Mouse (Mus musculus) forebrain, embryonic 11.5 days (tissue): ENCODE results near the gene Kl. TPM values are rescaled to one million over a fixed set of nuclear protein-coding genes. Genes with fewer than 3 reads are reported as not detected.

Source experiments
- ATAC-seq: fragments of 200-750 bp; cut with Nextera tagmentation; replicated peaks from 2 replicates; pipeline ENCODE4 v1.8.0; 2017; ENCODE audit warnings: moderate TSS enrichment; ENCODE audit not compliant: low FRiP score
- DNase-seq: peaks from one replicate; pipeline ENCODE4 v3.0.0-alpha.2; 2017; ENCODE audit warnings: low spot score
- H3K27ac ChIP-seq: fragments of 300-500 bp; sonication (generic); 2 replicates; pipeline ENCODE4 v1.5.1; 2014; ENCODE audit warnings: low read depth, low read length
- H3K27me3 ChIP-seq: fragments of 300-500 bp; sonication (generic); 2 replicates; pipeline ENCODE4 v1.6.1; 2014; ENCODE audit warnings: mild to moderate bottlenecking, low read length, mixed read lengths; ENCODE audit not compliant: control insufficient read depth, insufficient read depth
- H3K36me3 ChIP-seq: fragments of 300-500 bp; sonication (generic); 2 replicates; pipeline ENCODE4 v1.6.1; 2014; ENCODE audit warnings: mild to moderate bottlenecking, low read length, moderate library complexity, mixed read lengths; ENCODE audit not compliant: control insufficient read depth, insufficient read depth
- H3K4me1 ChIP-seq: fragments of 300-500 bp; sonication (generic); replicated peaks from 2 replicates; pipeline ENCODE4 v1.6.1; 2014; ENCODE audit warnings: low read length, mixed read lengths; ENCODE audit not compliant: control insufficient read depth, insufficient read depth
- H3K4me2 ChIP-seq: fragments of 300-500 bp; sonication (generic); 2 replicates; pipeline ENCODE4 v1.6.1; 2014; ENCODE audit warnings: low read depth, mild to moderate bottlenecking, low read length, moderate library complexity, mixed read lengths; ENCODE audit not compliant: severe bottlenecking
- H3K4me3 ChIP-seq: fragments of 300-500 bp; sonication (generic); 2 replicates; pipeline ENCODE4 v1.5.1; 2014; ENCODE audit warnings: low read depth, low read length
- H3K9ac ChIP-seq: fragments of 300-500 bp; sonication (generic); 2 replicates; pipeline ENCODE4 v1.6.1; 2014; ENCODE audit warnings: low read length
- H3K9me3 ChIP-seq: fragments of 300-500 bp; sonication (generic); 2 replicates; pipeline ENCODE4 v1.6.1; 2016; ENCODE audit warnings: low read length, mixed read lengths; ENCODE audit not compliant: control insufficient read depth
- WGBS: fragments of 180-500 bp; shearing (Covaris S2); extraction: QIAGEN DNeasy Blood & Tissue Kit; methylation state at CpG from one replicate; pipeline ENCODE4 v1.1.7; 2014; 5-methylcytosine and 5-hydroxymethylcytosine counted together
- polyA plus RNA-seq: library from polyadenylated mRNA; unstranded; fragments of >200 nt; fragmentation: Nextera tagmentation; extraction: Ambion mirVana; gene quantifications from 2 replicates; pipeline ENCODE4 v1.2.1, GENCODE M21; 2014

Kl gene
- polyA plus RNA-seq, 1 experiment from 2014 or later: 0.19 TPM

DNA sequence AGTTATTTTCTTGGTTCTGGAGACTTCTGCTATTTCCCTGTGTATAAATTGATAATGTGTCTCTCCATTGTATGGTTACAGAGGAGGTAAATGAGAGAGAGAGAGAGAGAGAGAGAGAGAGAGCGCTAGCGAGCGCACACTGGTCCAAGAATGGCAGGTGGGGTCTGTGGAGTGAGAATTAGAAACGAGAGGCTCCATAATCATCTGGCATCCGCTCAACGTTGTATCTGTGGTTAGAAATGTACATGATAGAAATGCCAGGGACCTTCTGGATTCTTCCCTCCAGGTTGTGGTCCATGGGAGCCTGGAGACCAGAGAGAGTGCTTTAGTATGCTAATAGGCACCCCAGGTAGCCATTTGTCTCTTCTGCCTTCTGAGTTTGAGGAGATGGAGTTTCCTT is 76.5 kb downstream of the Kl start:
- ATAC-seq (no peak), DNase-seq (no peak)
- Histone ChIP-seq H3K9me3 (no peaks in the 10 kb centered on the region), H3K4me1 (no peaks in the 10 kb centered on the region), H3K27me3 (no peaks in the 10 kb centered on the region), H3K4me3 (no peak overlapping the region), H3K36me3 (no peaks in the 10 kb centered on the region), H3K4me2 (no peak overlapping the region), H3K27ac (no peak overlapping the region), H3K9ac (no peak overlapping the region)
- 64% methylated on average over 6 of the region's 6 CpGs for WGBS

GRCm38 (mm10) chr5:151034715-151035512 is 82.5 kb downstream of the Kl start:
- Histone ChIP-seq H3K27me3 (no peaks in the 10 kb centered on the region), H3K4me1 (no peaks in the 10 kb centered on the region), H3K9me3 (no peaks in the 10 kb centered on the region), H3K4me3 (no peak overlapping the region), H3K4me2 (no peak overlapping the region), H3K36me3 (no peaks in the 10 kb centered on the region), H3K9ac (no peak overlapping the region), H3K27ac (no peak overlapping the region)
- DNase-seq: peak; percentile 31
- WGBS: 77% methylated on average over 9 of the region's 9 CpGs
- no peak for ATAC-seq

DNA sequence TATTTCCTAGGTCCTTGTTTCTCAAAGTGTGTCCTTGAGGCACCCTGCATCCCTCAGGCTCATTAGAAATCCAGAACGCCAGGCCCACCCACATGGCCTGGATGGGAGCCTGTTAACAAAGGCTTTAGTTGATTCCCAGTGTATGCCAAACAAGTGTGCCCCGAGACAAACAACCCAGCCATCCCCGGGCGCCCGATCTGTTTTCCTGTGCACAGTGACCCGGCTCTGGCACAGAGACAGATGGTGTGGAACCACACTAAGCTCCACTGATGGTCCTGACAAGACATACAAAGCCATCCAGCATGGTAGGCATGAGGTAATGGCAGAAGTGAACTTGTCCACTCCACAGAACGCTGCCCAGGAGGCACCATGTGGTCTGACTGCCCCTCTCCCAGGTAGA is 85.5 kb downstream of the Kl start:
- H3K9ac ChIP-seq: no peak overlapping the region
- no peak overlapping the region for H3K4me3 ChIP-seq
- DNase-seq: peak; percentile 37
- H3K27ac ChIP-seq: no peak overlapping the region
- H3K36me3 ChIP-seq: no peaks in the 10 kb centered on the region
- H3K27me3 ChIP-seq: no peaks in the 10 kb centered on the region
- no peaks in the 10 kb centered on the region for H3K9me3 ChIP-seq
- no peak overlapping the region for H3K4me2 ChIP-seq
- ATAC-seq: no peak
- 82% methylated on average over 7 of the region's 7 CpGs for WGBS
- no peaks in the 10 kb centered on the region for H3K4me1 ChIP-seq

DNA sequence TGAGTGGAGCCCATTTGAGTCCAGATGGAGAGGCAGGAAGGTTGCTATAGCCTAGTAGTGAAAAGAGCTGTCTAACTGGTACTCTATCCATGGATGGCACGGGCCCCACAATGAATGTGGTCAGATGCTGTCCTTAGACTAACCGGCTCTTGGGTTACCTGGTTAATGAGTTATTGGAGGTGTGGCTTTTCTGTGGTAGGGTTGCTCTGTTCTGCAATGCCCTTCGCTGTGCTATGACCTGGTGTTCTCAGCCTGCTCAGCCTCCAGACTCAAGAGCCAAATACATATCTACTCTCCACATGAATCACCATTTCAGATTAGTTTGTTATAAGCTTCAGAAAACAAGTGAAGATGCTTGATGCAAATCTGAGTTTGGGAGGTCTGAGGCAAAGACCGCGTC is 90.5 kb downstream of the Kl start:
- DNase-seq: no peak
- Histone ChIP-seq H3K9ac (no peak overlapping the region), H3K27me3 (no peaks in the 10 kb centered on the region), H3K27ac (no peak overlapping the region), H3K9me3 (no peaks in the 10 kb centered on the region), H3K4me2 (no peak overlapping the region), H3K4me1 (no peaks in the 10 kb centered on the region), H3K4me3 (no peak overlapping the region), H3K36me3 (no peaks in the 10 kb centered on the region)
- WGBS: 94% methylated on average over 5 of the region's 5 CpGs
- ATAC-seq: no peak
